Mouse (Mus musculus): Measurements from ENCODE around the gene Isoc2a.
"Not testable (repeated sequence)": the region's sequence is repeated elsewhere in the genome, so short reads cannot be mapped to it uniquely, and the experiment has no call there.

DNA sequence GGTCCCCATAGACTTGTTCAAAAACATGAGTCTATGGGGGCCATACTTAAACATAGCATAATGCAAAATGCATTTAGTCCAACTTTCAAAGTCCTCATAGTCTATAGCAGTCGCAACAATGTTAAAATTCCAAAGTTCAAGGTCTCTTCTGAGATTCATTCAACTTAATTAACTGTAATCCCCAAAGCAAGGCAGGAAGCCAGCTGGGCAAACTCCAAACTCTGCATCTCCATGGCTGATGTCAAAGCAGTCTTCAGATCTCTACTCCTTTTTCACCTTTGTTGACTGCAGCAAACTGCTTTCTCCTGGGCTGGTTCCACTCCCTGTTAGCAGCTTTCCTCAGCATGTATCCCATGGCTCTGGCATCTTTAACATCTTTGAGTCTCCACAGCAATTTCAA lies 2.1 kb downstream of the Isoc2a start:
- TF ChIP-seq CTCF (IDR thresholded peaks at IDR 0.05; ENCODE audit: extremely low read depth, insufficient read depth, insufficient read length, insufficient replicate concordance); POLR2A (IDR thresholded peaks at IDR 0.05; ENCODE audit: low read depth, low read length): not testable (repeated sequence)

Measured in spleen, adult 2 months (tissue).